Mouse (Mus musculus): ENCODE measurements around the gene Kcnd1.

DNA sequence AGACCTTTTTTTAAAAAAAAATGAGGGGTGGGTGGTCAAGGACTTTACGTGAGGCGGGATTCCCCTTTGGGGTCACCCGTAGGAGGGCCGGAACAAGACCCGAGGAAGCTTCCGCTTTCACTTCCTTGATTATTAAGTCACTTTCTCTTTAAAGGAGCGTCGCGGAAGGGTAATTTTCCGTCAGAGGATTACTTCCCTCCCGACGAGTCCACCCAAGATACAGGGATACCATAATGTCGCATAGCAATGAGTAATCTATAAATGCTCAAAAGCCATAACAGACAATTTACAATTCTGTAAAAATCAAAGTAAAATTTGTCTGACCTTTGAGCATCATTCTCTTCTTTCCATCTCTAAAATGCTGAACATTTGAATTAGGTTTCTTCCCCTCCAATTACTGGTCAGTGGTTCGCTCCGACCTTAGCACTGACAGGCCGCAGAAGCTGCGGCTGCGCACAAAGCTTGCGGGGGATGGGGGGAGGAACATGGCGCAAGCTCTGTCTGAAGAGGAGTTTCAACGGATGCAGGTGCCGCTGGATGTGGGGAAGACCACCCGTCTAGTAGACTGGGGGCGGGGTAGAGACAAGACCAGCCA, 32.5 kb upstream of the Kcnd1 start, which contains the start of gene Gripap1:
- no peak for TF ChIP-seq CTCF (IDR thresholded peaks at IDR 0.05)
- TF ChIP-seq EP300 (IDR thresholded peaks at IDR 0.05; ENCODE audit: insufficient read depth, low read depth, low read length): no peak

Data from heart, adult 2 months (tissue).